Mouse (Mus musculus) limb, embryonic 14.5 days (tissue): ENCODE measurements around the gene Vhl. TPM values are rescaled to one million over a fixed set of nuclear protein-coding genes. Genes with fewer than 3 reads are reported as not detected.
A peak's percentile ranks its signal among the peaks of the same experiment; 100 is the strongest.

Source experiments
- ATAC-seq: fragments of 200-750 bp; cut with Nextera tagmentation; 2 replicates; pipeline ENCODE4 v1.8.0; 2017; ENCODE audit warnings: low read depth, moderate number of reproducible peaks, moderate TSS enrichment; ENCODE audit not compliant: low FRiP score
- DNase-seq: peaks from one replicate; pipeline ENCODE4 v3.0.0-alpha.2; 2015; ENCODE audit warnings: low spot score
- H3K27ac ChIP-seq: fragments of 300-500 bp; sonication (generic); replicated peaks from 2 replicates; pipeline ENCODE4 v1.5.1; 2014; ENCODE audit warnings: low read depth, mild to moderate bottlenecking, low read length, moderate library complexity, mixed read lengths
- H3K27me3 ChIP-seq: fragments of 300-500 bp; sonication (generic); 2 replicates; pipeline ENCODE4 v1.6.1; 2014; ENCODE audit warnings: low read length, mixed read lengths; ENCODE audit not compliant: control insufficient read depth, insufficient read depth
- H3K36me3 ChIP-seq: fragments of 300-500 bp; sonication (generic); 2 replicates; pipeline ENCODE4 v1.6.1; 2014; ENCODE audit warnings: mild to moderate bottlenecking, low read length, moderate library complexity, mixed read lengths; ENCODE audit not compliant: control insufficient read depth, insufficient read depth
- H3K4me1 ChIP-seq: fragments of 300-500 bp; sonication (generic); 2 replicates; pipeline ENCODE4 v1.6.1; 2014; ENCODE audit warnings: antibody characterized with exemption, low read length, mixed read lengths; ENCODE audit not compliant: control insufficient read depth, insufficient read depth
- H3K4me2 ChIP-seq: fragments of 300-500 bp; sonication (generic); replicated peaks from 2 replicates; pipeline ENCODE4 v1.6.1; 2014; ENCODE audit warnings: low read depth, mild to moderate bottlenecking, low read length, moderate library complexity; ENCODE audit not compliant: severe bottlenecking
- H3K4me3 ChIP-seq: fragments of 300-500 bp; sonication (generic); replicated peaks from 2 replicates; pipeline ENCODE4 v1.5.1; 2014; ENCODE audit warnings: low read length
- H3K9ac ChIP-seq: fragments of 300-500 bp; sonication (generic); 2 replicates; pipeline ENCODE4 v1.6.1; 2014; ENCODE audit warnings: mild to moderate bottlenecking, low read depth, low read length, moderate library complexity; ENCODE audit not compliant: severe bottlenecking
- H3K9me3 ChIP-seq: fragments of 300-500 bp; sonication (generic); 2 replicates; pipeline ENCODE4 v1.6.1; 2016; ENCODE audit warnings: low read length; ENCODE audit not compliant: control insufficient read depth
- POLR2A ChIP-seq: fragments of 200-500 bp; IDR thresholded peaks from 2 replicates; pipeline ENCODE4 v1.8.0; 2012; ENCODE audit warnings: inconsistent platforms, mild to moderate bottlenecking, moderate library complexity, borderline replicate concordance; ENCODE audit not compliant: insufficient read depth, insufficient read length; ENCODE audit errors: extremely low read depth
- WGBS: fragments of 180-500 bp; shearing (Covaris S2); extraction: QIAGEN DNeasy Blood & Tissue Kit; methylation state at CpG from one replicate; pipeline ENCODE4 v1.1.7; 2014; 5-methylcytosine and 5-hydroxymethylcytosine counted together
- polyA plus RNA-seq, 2 experiments: library from polyadenylated mRNA; depleted of rRNA in 1 of 2; stranded (reverse) in 1 of 2; unstranded in 1 of 2; fragments of >200 nt; fragmentation: Nextera tagmentation in 1 of 2; extraction: Ambion mirVana in 1 of 2; gene quantifications; 2 replicates each; pipeline versions ENCODE4 v1.2.1 to v1.2.3; 2012 to 2014

Gene Vhl
- polyA plus RNA-seq, 2 experiments: 37.2 to 55.3 TPM

DNA sequence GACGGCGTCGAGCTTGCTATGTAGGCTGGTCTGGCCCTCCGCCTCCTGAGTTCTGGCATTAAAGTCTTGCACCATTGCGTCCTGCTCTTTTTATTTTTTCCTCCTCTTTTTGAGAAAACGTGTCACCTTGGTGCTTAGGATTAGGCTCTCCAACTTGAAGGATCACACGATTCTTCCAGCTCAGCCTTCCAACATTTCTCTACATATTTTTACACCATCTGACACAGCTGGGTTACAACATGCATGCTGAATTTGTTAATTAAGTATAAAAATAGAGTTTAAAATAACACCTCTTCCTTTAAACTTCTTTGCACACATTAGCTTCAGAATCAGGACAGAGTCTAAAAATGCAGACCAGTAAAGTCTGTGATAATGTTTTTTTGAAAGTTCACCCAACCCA, 14.5 kb upstream of the Vhl start:
- peaks cover 26% of the 10 kb centered on the region for H3K36me3 ChIP-seq
- H3K27ac ChIP-seq: no peak overlapping the region
- H3K4me2 ChIP-seq: no peak overlapping the region
- H3K4me1 ChIP-seq: peaks cover 14% of the 10 kb centered on the region
- H3K9me3 ChIP-seq: no peaks in the 10 kb centered on the region
- no peak for TF ChIP-seq POLR2A
- DNase-seq (no peak), ATAC-seq (no peak)
- H3K27me3 ChIP-seq: no peaks in the 10 kb centered on the region
- 96% methylated on average over 7 of the region's 7 CpGs for WGBS
- no peak overlapping the region for H3K9ac ChIP-seq
- H3K4me3 ChIP-seq: no peak overlapping the region

DNA sequence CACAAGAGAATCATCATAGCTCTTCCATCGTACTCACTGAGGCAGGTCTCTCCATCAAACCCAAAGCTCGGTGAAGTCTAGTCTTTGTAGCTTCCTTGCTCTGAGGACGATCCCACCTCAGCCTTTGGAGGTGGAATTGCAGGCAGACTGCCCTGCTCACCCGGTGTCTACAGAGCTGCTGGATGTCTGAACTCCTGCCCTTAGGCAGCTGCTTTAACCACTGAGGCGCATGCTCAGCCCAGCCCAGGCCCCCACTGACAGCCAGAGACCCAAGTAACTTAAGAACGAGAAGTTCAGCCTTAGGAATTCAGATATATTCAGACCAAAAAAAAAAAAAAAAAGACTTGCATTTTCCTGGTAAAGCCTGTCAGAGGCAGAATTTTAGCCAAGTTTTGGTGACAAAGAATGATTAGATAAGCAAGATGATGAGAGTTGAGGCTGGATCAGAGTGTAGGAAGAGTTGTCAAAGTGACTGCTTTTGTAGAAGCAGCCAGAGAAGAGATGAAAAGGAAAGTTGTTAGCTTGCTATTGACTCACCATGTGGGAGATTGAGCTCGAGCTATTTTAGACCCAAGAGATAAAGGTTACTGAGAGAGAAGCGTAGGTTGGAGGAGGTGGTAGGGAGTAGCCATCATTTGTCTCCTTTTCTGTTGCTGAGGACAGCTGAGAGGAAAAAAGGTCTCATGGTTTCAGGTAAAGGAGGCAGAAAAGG, 11.3 kb upstream of the Vhl start:
- Histone ChIP-seq H3K36me3 (peaks cover 52% of the 10 kb centered on the region), H3K4me3 (no peak overlapping the region), H3K4me2 (no peak overlapping the region), H3K9me3 (no peaks in the 10 kb centered on the region), H3K9ac (no peak overlapping the region), H3K27me3 (no peaks in the 10 kb centered on the region), H3K27ac (no peak overlapping the region), H3K4me1 (no peaks in the 10 kb centered on the region)
- WGBS: 93% methylated on average over 8 of the region's 8 CpGs
- DNase-seq (no peak), ATAC-seq (no peak)
- no peak for TF ChIP-seq POLR2A

DNA sequence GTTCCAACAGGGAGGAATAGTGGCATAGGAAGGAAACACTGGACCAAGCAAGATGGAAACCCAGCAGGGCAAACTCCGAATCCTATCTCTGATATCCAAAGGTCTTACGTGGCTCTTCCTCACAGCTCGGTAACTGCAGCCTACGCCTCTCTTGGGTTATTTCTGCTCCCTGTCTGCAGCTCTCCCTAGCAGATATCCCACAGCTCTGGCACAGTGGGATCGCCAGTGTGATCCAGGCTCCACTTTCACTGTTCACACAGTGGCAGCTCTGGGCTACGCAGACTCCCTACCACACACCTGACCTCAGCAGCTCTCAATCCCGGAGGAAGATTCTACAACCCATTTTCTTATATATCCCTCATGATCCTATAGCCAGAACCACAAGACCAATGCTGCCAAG, 9.6 kb upstream of the Vhl start:
- WGBS: 94% methylated on average over 7 of the region's 7 CpGs
- no peaks in the 10 kb centered on the region for H3K27me3 ChIP-seq
- ATAC-seq: no peak

DNA sequence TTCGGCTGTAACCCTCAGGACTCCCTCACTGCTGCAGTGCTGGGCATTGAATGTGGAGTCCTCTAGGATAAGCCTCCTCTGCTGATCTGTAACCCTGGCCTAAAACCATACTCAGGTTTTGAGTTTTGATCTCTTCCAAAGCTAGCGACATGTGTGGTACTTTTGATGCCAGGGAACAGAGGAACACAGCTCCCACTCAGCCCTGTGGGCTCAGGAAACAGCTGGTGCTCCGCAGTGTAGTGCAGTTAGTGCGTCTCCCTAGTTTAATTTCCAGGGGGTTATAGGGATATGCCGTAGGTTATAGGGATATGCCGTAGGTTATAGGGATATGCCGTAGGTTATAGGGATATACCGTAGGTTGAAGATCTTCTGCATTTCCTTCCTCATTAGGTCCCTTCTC, 8.8 kb upstream of the Vhl start:
- TF ChIP-seq POLR2A: no peak
- peaks cover 60% of the 10 kb centered on the region for H3K36me3 ChIP-seq
- WGBS: 96% methylated on average over 8 of the region's 8 CpGs

More for the DNA sequence above, 9.6 kb upstream of the Vhl start:
- no peak overlapping the region for H3K4me3 ChIP-seq
- TF ChIP-seq POLR2A: no peak
- H3K9ac ChIP-seq: no peak overlapping the region
- DNase-seq: no peak
- peaks cover 63% of the 10 kb centered on the region for H3K36me3 ChIP-seq
- no peak overlapping the region for H3K4me2 ChIP-seq
- no peaks in the 10 kb centered on the region for H3K4me1 ChIP-seq
- no peaks in the 10 kb centered on the region for H3K9me3 ChIP-seq
- no peak overlapping the region for H3K27ac ChIP-seq

DNA sequence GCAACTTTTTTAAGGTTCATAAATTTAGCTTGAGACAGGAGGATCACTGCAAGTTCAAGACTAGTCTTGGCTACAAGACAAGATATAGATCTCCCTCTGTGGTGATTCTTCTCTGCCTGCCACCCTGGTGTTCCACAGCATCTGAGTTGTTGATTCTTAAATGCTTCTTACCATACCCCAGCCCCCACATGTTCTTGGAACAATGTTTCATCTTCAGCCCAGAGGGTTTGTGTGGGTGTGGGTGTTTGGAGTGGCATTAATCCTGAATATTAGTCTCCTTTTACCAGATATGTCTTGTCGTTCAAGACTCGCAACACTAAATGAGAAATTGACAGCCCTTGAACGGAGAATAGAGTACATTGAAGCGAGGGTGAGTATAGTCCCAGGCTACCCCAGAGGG, 8.3 kb upstream of the Vhl start:
- no peak overlapping the region for H3K4me2 ChIP-seq
- no peak overlapping the region for H3K4me3 ChIP-seq
- H3K36me3 ChIP-seq: peaks cover 56% of the 10 kb centered on the region
- no peaks in the 10 kb centered on the region for H3K9me3 ChIP-seq
- H3K27ac ChIP-seq: no peak overlapping the region
- no peak for ATAC-seq
- 96% methylated on average over 4 of the region's 4 CpGs for WGBS
- TF ChIP-seq POLR2A: no peak
- no peaks in the 10 kb centered on the region for H3K4me1 ChIP-seq
- no peak for DNase-seq
- H3K27me3 ChIP-seq: no peaks in the 10 kb centered on the region
- H3K9ac ChIP-seq: no peak overlapping the region

More for the DNA sequence above, 8.8 kb upstream of the Vhl start:
- Histone ChIP-seq H3K9me3 (no peaks in the 10 kb centered on the region), H3K4me2 (no peak overlapping the region), H3K4me1 (no peaks in the 10 kb centered on the region), H3K4me3 (no peak overlapping the region), H3K27ac (no peak overlapping the region), H3K9ac (no peak overlapping the region), H3K27me3 (no peaks in the 10 kb centered on the region)
- ATAC-seq (no peak), DNase-seq (no peak)

DNA sequence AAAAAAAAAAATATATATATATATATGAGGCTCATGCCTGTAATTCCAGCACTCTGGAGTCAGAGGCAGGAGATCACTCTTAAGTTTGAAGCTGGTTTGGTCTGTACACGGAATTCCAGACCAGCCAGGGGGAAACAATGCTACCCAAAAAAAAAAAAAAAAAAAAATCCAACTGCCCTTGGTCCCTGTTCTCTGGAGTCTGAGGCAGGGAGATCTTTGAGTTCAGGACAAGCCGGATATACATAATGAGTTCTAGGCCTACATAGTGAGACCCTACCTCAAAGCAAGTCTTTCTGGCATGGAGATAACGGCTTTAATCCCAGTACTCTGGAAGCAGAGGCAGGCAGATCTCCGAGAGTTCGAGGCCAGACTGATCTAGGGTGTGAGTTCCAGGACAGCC, 373 bp upstream of the Vhl start:
- peak overlapping the region; percentile 84 for H3K9ac ChIP-seq
- peak overlapping the region; percentile 88 for H3K27ac ChIP-seq

More for the DNA sequence above, 373 bp upstream of the Vhl start:
- ATAC-seq (no peak), DNase-seq (no peak)
- Histone ChIP-seq H3K4me2 (peak overlapping the region; percentile 77; the same call in 1 of the 2 replicates), H3K9me3 (no peaks in the 10 kb centered on the region), H3K27me3 (no peaks in the 10 kb centered on the region), H3K4me1 (peaks cover 11% of the 10 kb centered on the region), H3K4me3 (peak overlapping the region; percentile 76), H3K36me3 (peaks cover 20% of the 10 kb centered on the region)
- WGBS: 72% methylated on average over 5 of the region's 5 CpGs
- TF ChIP-seq POLR2A: no peak
